Mouse (Mus musculus): ENCODE data around the gene Mgll. TPM values are rescaled to one million over a fixed set of nuclear protein-coding genes. Genes with fewer than 3 reads are reported as not detected.

Gene Mgll
- polyA plus RNA-seq, 1 experiment, result not detected

GRCm38 (mm10) chr6:88770981-88771380 lies 46.8 kb downstream of the Mgll start:
- Histone ChIP-seq H3K4me3 (ENCODE audit: insufficient read depth, low read depth, low read length) (no peak overlapping the region), H3K27ac (ENCODE audit: insufficient read depth, low read depth, low read length) (no peak overlapping the region), H3K4me1 (ENCODE audit: control insufficient read depth, insufficient read depth, low read length) (peaks cover 44% of the 10 kb centered on the region)
- 66% methylated on average over 5 of the region's 5 CpGs for WGBS
- TF ChIP-seq POLR2A (IDR thresholded peaks at IDR 0.05; ENCODE audit: insufficient read depth, low read depth, low read length) (no peak), CTCF (IDR thresholded peaks at IDR 0.05; ENCODE audit: insufficient read depth, low read depth, low read length) (no peak)

GRCm38 (mm10) chr6:88772041-88772440 lies 47.8 kb downstream of the Mgll start:
- WGBS, result 83% methylated on average over 13 of the region's 13 CpGs
- H3K27ac ChIP-seq (ENCODE audit: insufficient read depth, low read depth, low read length), result no peak overlapping the region
- H3K4me1 ChIP-seq (ENCODE audit: control insufficient read depth, insufficient read depth, low read length), result peaks cover 47% of the 10 kb centered on the region
- TF ChIP-seq POLR2A (IDR thresholded peaks at IDR 0.05; ENCODE audit: insufficient read depth, low read depth, low read length), result no peak
- TF ChIP-seq CTCF (IDR thresholded peaks at IDR 0.05; ENCODE audit: insufficient read depth, low read depth, low read length), result no peak
- no peak overlapping the region for H3K4me3 ChIP-seq (ENCODE audit: insufficient read depth, low read depth, low read length)

GRCm38 (mm10) chr6:88774055-88774454 lies 49.8 kb downstream of the Mgll start:
- 40% methylated on average over 9 of the region's 9 CpGs for WGBS
- H3K27ac ChIP-seq (ENCODE audit: insufficient read depth, low read depth, low read length), result 0 out of 2 replicates have a peak overlapping the region, but pooled peaks have one; percentile 7
- TF ChIP-seq POLR2A (IDR thresholded peaks at IDR 0.05; ENCODE audit: insufficient read depth, low read depth, low read length), result no peak
- no peak for TF ChIP-seq CTCF (IDR thresholded peaks at IDR 0.05; ENCODE audit: insufficient read depth, low read depth, low read length)

GRCm38 (mm10) chr6:88775267-88775666 lies 51.1 kb downstream of the Mgll start:
- H3K4me1 ChIP-seq (ENCODE audit: control insufficient read depth, insufficient read depth, low read length), result peaks cover 52% of the 10 kb centered on the region
- H3K4me3 ChIP-seq (ENCODE audit: insufficient read depth, low read depth, low read length), result no peak overlapping the region
- TF ChIP-seq CTCF (IDR thresholded peaks at IDR 0.05; ENCODE audit: insufficient read depth, low read depth, low read length) (no peak), POLR2A (IDR thresholded peaks at IDR 0.05; ENCODE audit: insufficient read depth, low read depth, low read length) (no peak)
- H3K27ac ChIP-seq (ENCODE audit: insufficient read depth, low read depth, low read length), result peak overlapping the region; percentile 2; the same call in 1 of the 2 replicates
- WGBS, result 72% methylated on average over 14 of the region's 14 CpGs

More at GRCm38 (mm10) chr6:88774055-88774454, 49.8 kb downstream of the Mgll start:
- H3K4me1 ChIP-seq (ENCODE audit: control insufficient read depth, insufficient read depth, low read length), result peaks cover 56% of the 10 kb centered on the region
- no peak overlapping the region for H3K4me3 ChIP-seq (ENCODE audit: insufficient read depth, low read depth, low read length)

GRCm38 (mm10) chr6:88776336-88776923 lies 52.2 kb downstream of the Mgll start:
- Histone ChIP-seq H3K27ac (ENCODE audit: insufficient read depth, low read depth, low read length) (no peak overlapping the region), H3K4me1 (ENCODE audit: control insufficient read depth, insufficient read depth, low read length) (peaks cover 47% of the 10 kb centered on the region), H3K4me3 (ENCODE audit: insufficient read depth, low read depth, low read length) (no peak overlapping the region)
- TF ChIP-seq POLR2A (IDR thresholded peaks at IDR 0.05; ENCODE audit: insufficient read depth, low read depth, low read length) (no peak), CTCF (IDR thresholded peaks at IDR 0.05; ENCODE audit: insufficient read depth, low read depth, low read length) (no peak)
- 60% methylated on average over 13 of the region's 13 CpGs for WGBS

GRCm38 (mm10) chr6:88776964-88777363 lies 52.8 kb downstream of the Mgll start:
- TF ChIP-seq POLR2A (IDR thresholded peaks at IDR 0.05; ENCODE audit: insufficient read depth, low read depth, low read length), result no peak
- no peak for TF ChIP-seq CTCF (IDR thresholded peaks at IDR 0.05; ENCODE audit: insufficient read depth, low read depth, low read length)
- 0 out of 2 replicates have a peak overlapping the region, but pooled peaks have one; percentile 12 for H3K27ac ChIP-seq (ENCODE audit: insufficient read depth, low read depth, low read length)
- WGBS, result 81% methylated on average over 8 of the region's 8 CpGs

GRCm38 (mm10) chr6:88778047-88778688 lies 54.0 kb downstream of the Mgll start:
- WGBS, result 71% methylated on average over 8 of the region's 8 CpGs
- Histone ChIP-seq H3K4me3 (ENCODE audit: insufficient read depth, low read depth, low read length) (no peak overlapping the region), H3K27ac (ENCODE audit: insufficient read depth, low read depth, low read length) (no peak overlapping the region), H3K4me1 (ENCODE audit: control insufficient read depth, insufficient read depth, low read length) (peaks cover 40% of the 10 kb centered on the region)
- TF ChIP-seq CTCF (IDR thresholded peaks at IDR 0.05; ENCODE audit: insufficient read depth, low read depth, low read length), result no peak
- TF ChIP-seq POLR2A (IDR thresholded peaks at IDR 0.05; ENCODE audit: insufficient read depth, low read depth, low read length), result no peak

More at GRCm38 (mm10) chr6:88776964-88777363, 52.8 kb downstream of the Mgll start:
- no peak overlapping the region for H3K4me3 ChIP-seq (ENCODE audit: insufficient read depth, low read depth, low read length)
- peaks cover 48% of the 10 kb centered on the region for H3K4me1 ChIP-seq (ENCODE audit: control insufficient read depth, insufficient read depth, low read length)

GRCm38 (mm10) chr6:88779755-88780154 lies 55.5 kb downstream of the Mgll start:
- Histone ChIP-seq H3K27ac (ENCODE audit: insufficient read depth, low read depth, low read length) (no peak overlapping the region), H3K4me3 (ENCODE audit: insufficient read depth, low read depth, low read length) (no peak overlapping the region), H3K4me1 (ENCODE audit: control insufficient read depth, insufficient read depth, low read length) (peaks cover 34% of the 10 kb centered on the region)
- TF ChIP-seq POLR2A (IDR thresholded peaks at IDR 0.05; ENCODE audit: insufficient read depth, low read depth, low read length) (no peak), CTCF (IDR thresholded peaks at IDR 0.05; ENCODE audit: insufficient read depth, low read depth, low read length) (no peak)
- 82% methylated on average over 5 of the region's 5 CpGs for WGBS

GRCm38 (mm10) chr6:88781919-88782318 lies 57.7 kb downstream of the Mgll start:
- 68% methylated on average over 4 of the region's 4 CpGs for WGBS
- Histone ChIP-seq H3K27ac (ENCODE audit: insufficient read depth, low read depth, low read length) (no peak overlapping the region), H3K4me1 (ENCODE audit: control insufficient read depth, insufficient read depth, low read length) (peaks cover 37% of the 10 kb centered on the region), H3K4me3 (ENCODE audit: insufficient read depth, low read depth, low read length) (no peak overlapping the region)
- TF ChIP-seq POLR2A (IDR thresholded peaks at IDR 0.05; ENCODE audit: insufficient read depth, low read depth, low read length) (no peak), CTCF (IDR thresholded peaks at IDR 0.05; ENCODE audit: insufficient read depth, low read depth, low read length) (no peak)

Data from olfactory bulb, adult 2 months (tissue).